Mouse (Mus musculus): ENCODE data around the gene Mov10l1.

- TF ChIP-seq CTCF (IDR thresholded peaks at IDR 0.05; ENCODE audit: low read depth, low read length): no peak
- TF ChIP-seq POLR2A (IDR thresholded peaks at IDR 0.05; ENCODE audit: extremely low read depth, insufficient read depth, low read length): no peak
Measured at GRCm38 (mm10) chr15:88978281-88979137, 4.2 kb upstream of the Mov10l1 start, which contains the start of gene Mlc1.

All from liver, adult 2 months (tissue).